Mouse (Mus musculus) small intestine, adult 2 months (tissue): ENCODE data around the gene Utrn. TPM values are rescaled to one million over a fixed set of nuclear protein-coding genes. Genes with fewer than 3 reads are reported as not detected.

Experiments
- H3K27ac ChIP-seq: fragments of 200-500 bp; 2 replicates; pipeline ENCODE4 v1.5.1; 2012; ENCODE audit warnings: low read depth, low read length, control low read depth, inconsistent platforms; ENCODE audit not compliant: insufficient read depth
- H3K27me3 ChIP-seq: fragments of 200-500 bp; 2 replicates; pipeline ENCODE4 v1.6.1; 2012; ENCODE audit warnings: mild to moderate bottlenecking, moderate library complexity, low read length, inconsistent platforms; ENCODE audit not compliant: control insufficient read depth, insufficient read depth
- H3K36me3 ChIP-seq: fragments of 200-500 bp; 2 replicates; pipeline ENCODE4 v1.6.1; 2012; ENCODE audit warnings: mild to moderate bottlenecking, low read length, control low read depth, inconsistent platforms; ENCODE audit not compliant: control insufficient read depth, insufficient read depth
- H3K4me1 ChIP-seq: fragments of 200-500 bp; 2 replicates; pipeline ENCODE4 v1.6.1; 2012; ENCODE audit warnings: low read length, inconsistent platforms, mixed read lengths; ENCODE audit not compliant: control insufficient read depth, insufficient read depth, insufficient read length
- H3K4me3 ChIP-seq: fragments of 200-500 bp; 2 replicates; pipeline ENCODE4 v1.5.1; 2012; ENCODE audit warnings: low read depth, mild to moderate bottlenecking, control low read depth, inconsistent platforms, low read length, moderate library complexity
- CTCF ChIP-seq: fragments of 200-500 bp; IDR thresholded peaks from 2 replicates; pipeline ENCODE4 v1.5.1; 2012; ENCODE audit warnings: low read depth, mild to moderate bottlenecking, control low read depth, inconsistent platforms, low read length, moderate library complexity, mixed read lengths; ENCODE audit not compliant: insufficient replicate concordance, insufficient read length; ENCODE audit errors: extremely low read depth
- POLR2A ChIP-seq: fragments of 200-500 bp; IDR thresholded peaks from 2 replicates; pipeline ENCODE4 v1.6.1; 2012; ENCODE audit warnings: low read depth, mild to moderate bottlenecking, control low read depth, inconsistent platforms, low read length, moderate library complexity
- WGBS: fragments of 180-500 bp; shearing (Covaris S2); methylation state at CpG from one replicate; pipeline ENCODE4 v1.1.7; 2018; 5-methylcytosine and 5-hydroxymethylcytosine counted together
- polyA plus RNA-seq: library from polyadenylated mRNA; depleted of rRNA; stranded (reverse); fragments of >200 nt; gene quantifications from 2 replicates; pipeline ENCODE4 v1.2.3, GENCODE M21; 2012; rRNA removed

Gene Utrn
- polyA plus RNA-seq, 1 experiment = 20.5 TPM

GRCm38 (mm10) chr10:12354556-12354955, 514.6 kb downstream of the Utrn start:
- H3K27me3 ChIP-seq = no peaks in the 10 kb centered on the region
- H3K4me1 ChIP-seq = no peaks in the 10 kb centered on the region
- no peaks in the 10 kb centered on the region for H3K36me3 ChIP-seq
- no peak for TF ChIP-seq CTCF
- no peak for TF ChIP-seq POLR2A
- no peak overlapping the region for H3K27ac ChIP-seq
- H3K4me3 ChIP-seq = no peak overlapping the region
- 74% methylated on average over 4 of the region's 4 CpGs for WGBS

DNA sequence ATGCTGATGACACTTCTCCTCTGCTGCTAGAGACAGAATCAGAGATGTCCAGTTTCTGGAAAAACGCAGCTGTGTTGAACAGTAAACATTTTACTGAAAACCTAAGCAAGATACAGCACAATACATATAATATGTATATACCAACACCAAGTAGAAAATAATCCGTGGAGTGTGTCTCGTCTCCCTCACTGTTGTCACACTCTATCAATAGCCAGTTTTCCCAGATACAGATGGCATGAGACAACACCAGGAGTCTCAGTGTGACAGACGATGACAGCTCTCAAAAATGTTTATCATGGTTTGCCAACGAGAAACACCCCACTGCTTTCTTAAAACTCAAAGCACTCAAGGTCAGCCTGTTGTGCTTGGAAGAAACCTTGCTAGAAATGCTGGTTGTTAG, 515.1 kb downstream of the Utrn start:
- no peak overlapping the region for H3K27ac ChIP-seq
- TF ChIP-seq POLR2A = no peak
- no peak for TF ChIP-seq CTCF

GRCm38 (mm10) chr10:12339704-12340558, 529.2 kb downstream of the Utrn start:
- Histone ChIP-seq H3K27ac (no peak overlapping the region), H3K4me1 (no peaks in the 10 kb centered on the region), H3K4me3 (no peak overlapping the region), H3K27me3 (no peaks in the 10 kb centered on the region), H3K36me3 (no peaks in the 10 kb centered on the region)
- WGBS = 63% methylated on average over 10 of the region's 10 CpGs
- TF ChIP-seq POLR2A (no peak), CTCF (no peak)

More for the DNA sequence above, 515.1 kb downstream of the Utrn start:
- no peaks in the 10 kb centered on the region for H3K4me1 ChIP-seq
- H3K27me3 ChIP-seq = no peaks in the 10 kb centered on the region
- H3K36me3 ChIP-seq = no peaks in the 10 kb centered on the region
- H3K4me3 ChIP-seq = no peak overlapping the region
- WGBS = 70% methylated on average over 5 of the region's 5 CpGs

- no peak overlapping the region for H3K4me3 ChIP-seq
- H3K36me3 ChIP-seq = no peaks in the 10 kb centered on the region
- H3K4me1 ChIP-seq = no peaks in the 10 kb centered on the region
- H3K27me3 ChIP-seq = no peaks in the 10 kb centered on the region
- WGBS = 81% methylated on average over 9 of the region's 9 CpGs
- H3K27ac ChIP-seq = no peak overlapping the region
- TF ChIP-seq CTCF = no peak
- no peak for TF ChIP-seq POLR2A
Observed at GRCm38 (mm10) chr10:12339005-12339703, 530.0 kb downstream of the Utrn start.

Other genes starting within 250 kb of the Utrn start
- gene Stx11, start 94.9 kb upstream of the Utrn start, polyA plus RNA-seq = 1.6 and 3.3 TPM in 2 replicates
- 28.0 and 40.2 TPM in 2 replicates for gene Sf3b5, start 136.0 kb upstream of the Utrn start, polyA plus RNA-seq
- gene Plagl1, start 191.1 kb upstream of the Utrn start, polyA plus RNA-seq = 3.6 and 4.8 TPM in 2 replicates